Mouse (Mus musculus) hindbrain, embryonic 16.5 days (tissue): Measurements from ENCODE around the gene N4bp1. TPM values are rescaled to one million over a fixed set of nuclear protein-coding genes. Genes with fewer than 3 reads are reported as not detected.

Experiments used
- ATAC-seq: fragments of 200-750 bp; cut with Nextera tagmentation; 2 replicates; pipeline ENCODE4 v1.8.0; 2017; ENCODE audit warnings: moderate TSS enrichment, moderate library complexity
- H3K27ac ChIP-seq: fragments of 300-500 bp; sonication (generic); 2 replicates; pipeline ENCODE4 v1.5.1; 2014; ENCODE audit warnings: low read depth, mild to moderate bottlenecking, control low read depth, low read length, moderate library complexity
- H3K27me3 ChIP-seq: fragments of 300-500 bp; sonication (generic); replicated peaks from 2 replicates; pipeline ENCODE4 v1.6.1; 2014; ENCODE audit warnings: low read length; ENCODE audit not compliant: control insufficient read depth, insufficient read depth
- H3K36me3 ChIP-seq: fragments of 300-500 bp; sonication (generic); 2 replicates; pipeline ENCODE4 v1.6.1; 2014; ENCODE audit warnings: mild to moderate bottlenecking, low read length, moderate library complexity, mixed read lengths; ENCODE audit not compliant: control insufficient read depth, insufficient read depth
- H3K4me1 ChIP-seq: fragments of 300-500 bp; sonication (generic); 2 replicates; pipeline ENCODE4 v1.6.1; 2014; ENCODE audit warnings: low read depth, low read length; ENCODE audit not compliant: control insufficient read depth, insufficient read depth
- H3K4me2 ChIP-seq: fragments of 300-500 bp; sonication (generic); 2 replicates; pipeline ENCODE4 v1.6.1; 2014; ENCODE audit warnings: mild to moderate bottlenecking, low read length, control low read depth, moderate library complexity
- H3K4me3 ChIP-seq: fragments of 300-500 bp; sonication (generic); 2 replicates; pipeline ENCODE4 v1.5.1; 2014; ENCODE audit warnings: mild to moderate bottlenecking, low read length, control low read depth, moderate library complexity
- H3K9ac ChIP-seq: fragments of 300-500 bp; sonication (generic); 2 replicates; pipeline ENCODE4 v1.6.1; 2014; ENCODE audit warnings: low read depth, mild to moderate bottlenecking, control low read depth, low read length, moderate library complexity
- H3K9me3 ChIP-seq: fragments of 300-500 bp; sonication (generic); 2 replicates; pipeline ENCODE4 v1.6.1; 2014; ENCODE audit warnings: mild to moderate bottlenecking, low read length, moderate library complexity; ENCODE audit not compliant: control insufficient read depth
- WGBS: fragments of 180-500 bp; shearing (Covaris S2); extraction: QIAGEN DNeasy Blood & Tissue Kit; methylation state at CpG from one replicate; pipeline ENCODE4 v1.1.7; 2014; 5-methylcytosine and 5-hydroxymethylcytosine counted together
- polyA plus RNA-seq: library from polyadenylated mRNA; unstranded; fragments of >200 nt; fragmentation: Nextera tagmentation; extraction: Ambion mirVana; gene quantifications from 2 replicates; pipeline ENCODE4 v1.2.1, GENCODE M21; 2015

The N4bp1 gene
- polyA plus RNA-seq, 1 experiment from 2014 or later = 7.7 TPM

DNA sequence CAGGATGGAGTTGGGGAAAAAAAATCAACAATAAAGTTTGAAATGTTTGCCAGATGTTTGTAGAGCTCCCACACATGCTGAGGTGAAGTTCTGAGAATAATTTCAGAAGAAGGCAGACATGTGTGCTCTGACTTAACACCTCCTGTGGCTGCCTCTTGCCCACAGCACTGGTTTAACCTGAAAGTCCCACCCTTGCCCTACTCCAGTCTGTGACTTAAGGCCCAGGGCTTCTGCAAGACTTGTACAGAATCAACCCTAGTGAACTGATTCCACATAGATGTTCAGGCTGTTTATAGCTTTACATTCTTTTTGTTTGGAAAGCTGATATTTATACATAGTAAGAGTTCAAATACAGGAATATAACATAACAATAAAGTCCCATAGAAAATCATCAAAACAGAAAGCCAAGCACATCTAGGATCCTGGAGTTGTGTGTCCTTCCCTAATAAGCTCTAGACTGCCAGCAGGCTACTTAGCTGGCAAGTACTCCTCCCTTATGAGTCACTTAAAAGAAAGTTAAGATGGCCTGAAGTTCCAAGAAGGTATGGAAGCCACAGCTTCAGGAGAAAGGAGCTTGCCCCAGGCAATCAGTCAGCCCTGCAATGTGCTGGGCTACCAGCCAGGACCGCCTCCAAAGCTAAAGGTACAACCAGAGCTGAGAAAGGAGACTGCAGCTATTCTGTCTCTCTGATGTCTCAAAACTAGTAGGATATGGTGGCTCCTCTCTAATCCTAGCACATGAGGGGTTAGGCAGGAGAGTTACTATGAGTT, 114.9 kb downstream of the N4bp1 start:
- Histone ChIP-seq H3K27ac (no peak overlapping the region), H3K9me3 (no peaks in the 10 kb centered on the region), H3K36me3 (no peaks in the 10 kb centered on the region), H3K4me3 (no peak overlapping the region), H3K9ac (no peak overlapping the region), H3K4me2 (no peak overlapping the region), H3K4me1 (no peaks in the 10 kb centered on the region), H3K27me3 (no peaks in the 10 kb centered on the region)
- ATAC-seq = no peak
- 77% methylated on average over 1 of the region's 1 CpGs for WGBS

DNA sequence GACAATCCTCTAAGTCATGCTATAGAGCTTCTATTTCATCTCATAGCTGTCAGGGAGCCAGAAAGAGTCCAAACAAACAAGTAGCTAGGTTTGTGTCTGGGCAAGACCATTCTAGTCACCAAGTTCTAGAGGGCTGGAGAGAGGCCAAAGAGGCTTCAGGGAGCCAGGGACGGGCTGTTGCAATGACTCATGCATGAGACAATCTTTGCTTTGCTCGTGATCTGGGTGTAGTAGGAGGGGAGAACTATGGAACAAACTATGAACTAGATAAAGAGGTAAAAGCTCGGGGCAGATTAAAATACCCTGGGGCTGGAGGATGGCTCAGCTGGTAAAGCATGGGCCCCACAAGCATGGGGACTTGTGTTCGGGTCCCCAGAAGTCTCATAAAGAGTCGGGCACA, 116.6 kb downstream of the N4bp1 start:
- ATAC-seq = no peak
- Histone ChIP-seq H3K9ac (no peak overlapping the region), H3K27ac (no peak overlapping the region), H3K9me3 (no peaks in the 10 kb centered on the region), H3K4me2 (no peak overlapping the region), H3K4me1 (no peaks in the 10 kb centered on the region), H3K27me3 (no peaks in the 10 kb centered on the region), H3K36me3 (no peaks in the 10 kb centered on the region), H3K4me3 (no peak overlapping the region)
- WGBS = 81% methylated on average over 5 of the region's 5 CpGs

DNA sequence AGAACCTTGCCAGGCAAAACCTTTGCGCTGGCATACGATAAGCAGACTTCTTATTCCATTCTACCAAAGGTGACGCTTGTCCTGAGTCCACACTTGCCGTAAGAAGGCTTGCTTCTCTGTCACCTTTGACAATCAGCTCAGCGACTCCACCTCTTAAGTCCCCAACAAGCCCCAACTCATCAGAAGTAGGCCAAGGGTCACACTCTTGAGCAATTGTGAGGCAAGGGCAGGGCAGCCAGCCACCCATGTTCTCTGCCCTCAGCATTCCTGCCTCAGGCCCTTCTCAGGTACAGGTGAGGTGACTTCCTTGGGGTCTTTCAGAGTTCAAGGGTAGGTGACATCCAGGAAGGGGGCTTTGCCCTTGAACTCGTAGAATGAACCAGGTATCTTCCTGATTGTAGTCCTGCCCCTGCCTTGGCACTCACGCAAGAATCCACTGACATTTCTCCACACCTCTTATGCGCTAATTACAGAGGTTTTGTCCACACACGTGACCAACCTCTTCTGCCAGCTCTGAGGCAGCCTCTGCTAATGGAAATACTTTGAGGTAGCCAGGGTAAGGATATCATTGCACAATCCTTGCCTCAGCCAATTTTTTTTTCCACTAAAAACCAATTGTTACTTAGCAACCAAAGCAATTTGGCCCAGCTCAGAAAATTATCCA, 118.4 kb downstream of the N4bp1 start:
- Histone ChIP-seq H3K27ac (no peak overlapping the region), H3K4me1 (no peaks in the 10 kb centered on the region), H3K4me3 (no peak overlapping the region), H3K9me3 (no peaks in the 10 kb centered on the region), H3K36me3 (no peaks in the 10 kb centered on the region), H3K4me2 (no peak overlapping the region), H3K27me3 (no peaks in the 10 kb centered on the region), H3K9ac (no peak overlapping the region)
- ATAC-seq = 0 out of 2 replicates have a peak, but pooled peaks have one; percentile 45
- WGBS = 83% methylated on average over 9 of the region's 9 CpGs

DNA sequence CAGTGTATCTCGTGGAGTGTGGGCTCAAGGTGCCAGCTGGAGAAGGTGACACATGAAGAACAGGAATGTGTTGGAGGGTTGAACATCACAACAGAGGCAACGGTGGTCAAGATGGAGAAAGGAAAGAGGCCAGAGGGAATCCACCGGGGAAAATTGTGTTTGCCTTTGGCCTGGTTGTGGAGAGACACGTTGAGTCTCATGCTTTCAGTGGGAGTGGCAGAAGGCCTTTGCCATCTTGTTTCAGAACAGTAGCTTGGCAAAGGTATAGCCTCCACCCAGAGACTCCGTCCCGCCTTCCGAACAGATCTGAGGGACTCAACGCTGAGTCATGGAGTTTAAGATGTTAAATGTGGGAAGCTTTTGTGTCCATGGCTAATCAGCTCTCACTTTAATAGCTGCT, 119.4 kb downstream of the N4bp1 start:
- no peaks in the 10 kb centered on the region for H3K4me1 ChIP-seq
- no peaks in the 10 kb centered on the region for H3K27me3 ChIP-seq
- H3K4me3 ChIP-seq = no peak overlapping the region
- H3K27ac ChIP-seq = no peak overlapping the region
- no peaks in the 10 kb centered on the region for H3K36me3 ChIP-seq
- no peak overlapping the region for H3K4me2 ChIP-seq
- no peak overlapping the region for H3K9ac ChIP-seq
- no peaks in the 10 kb centered on the region for H3K9me3 ChIP-seq
- 90% methylated on average over 8 of the region's 8 CpGs for WGBS
- no peak for ATAC-seq

DNA sequence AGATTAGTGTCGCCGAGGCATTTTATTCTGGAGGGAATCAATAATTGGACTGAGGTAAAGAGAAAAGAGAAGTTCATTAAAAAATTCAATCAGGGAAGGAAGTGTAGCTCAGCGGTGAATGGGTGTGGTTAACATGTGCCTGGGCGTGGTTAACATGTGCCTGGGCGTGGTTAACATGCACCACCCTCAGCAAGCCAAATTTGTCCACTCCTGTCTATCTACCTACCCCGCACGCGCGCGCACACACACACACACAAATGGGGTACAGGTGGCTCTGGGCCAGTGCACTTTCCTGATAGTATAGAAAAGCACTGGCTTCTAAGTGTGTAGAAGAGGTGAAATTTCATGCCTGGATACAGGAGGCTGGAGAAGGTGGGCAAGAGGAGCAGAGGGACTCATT, 119.9 kb downstream of the N4bp1 start:
- no peaks in the 10 kb centered on the region for H3K36me3 ChIP-seq
- no peaks in the 10 kb centered on the region for H3K9me3 ChIP-seq
- no peaks in the 10 kb centered on the region for H3K4me1 ChIP-seq
- 90% methylated on average over 10 of the region's 10 CpGs for WGBS
- H3K27ac ChIP-seq = no peak overlapping the region
- no peak overlapping the region for H3K4me2 ChIP-seq
- H3K4me3 ChIP-seq = no peak overlapping the region
- no peak overlapping the region for H3K9ac ChIP-seq
- ATAC-seq = no peak
- no peaks in the 10 kb centered on the region for H3K27me3 ChIP-seq

DNA sequence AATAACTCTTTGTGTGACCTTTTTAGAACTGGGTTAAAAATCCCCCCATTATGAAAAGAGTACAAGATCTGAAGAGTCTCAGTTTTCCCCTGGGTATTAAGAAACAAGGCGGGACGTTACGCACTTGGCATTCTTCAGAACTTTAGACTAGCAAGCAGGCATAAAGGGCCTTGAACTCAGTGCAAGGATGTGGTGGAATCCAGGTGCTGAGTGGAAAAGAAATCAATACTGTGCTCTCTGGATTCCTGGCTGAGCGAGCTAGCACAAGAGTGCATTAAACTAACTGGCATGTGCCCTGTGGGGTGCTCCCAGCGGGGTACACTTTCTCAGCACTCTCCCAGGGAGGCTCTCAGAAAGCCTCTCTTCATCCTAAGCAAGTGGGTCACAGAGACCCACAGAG, 122.3 kb downstream of the N4bp1 start:
- no peak overlapping the region for H3K4me2 ChIP-seq
- ATAC-seq = no peak
- no peaks in the 10 kb centered on the region for H3K36me3 ChIP-seq
- no peak overlapping the region for H3K27ac ChIP-seq
- no peaks in the 10 kb centered on the region for H3K9me3 ChIP-seq
- H3K9ac ChIP-seq = no peak overlapping the region
- H3K4me3 ChIP-seq = no peak overlapping the region
- WGBS = 57% methylated on average over 5 of the region's 5 CpGs
- H3K4me1 ChIP-seq = no peaks in the 10 kb centered on the region
- H3K27me3 ChIP-seq = no peaks in the 10 kb centered on the region

DNA sequence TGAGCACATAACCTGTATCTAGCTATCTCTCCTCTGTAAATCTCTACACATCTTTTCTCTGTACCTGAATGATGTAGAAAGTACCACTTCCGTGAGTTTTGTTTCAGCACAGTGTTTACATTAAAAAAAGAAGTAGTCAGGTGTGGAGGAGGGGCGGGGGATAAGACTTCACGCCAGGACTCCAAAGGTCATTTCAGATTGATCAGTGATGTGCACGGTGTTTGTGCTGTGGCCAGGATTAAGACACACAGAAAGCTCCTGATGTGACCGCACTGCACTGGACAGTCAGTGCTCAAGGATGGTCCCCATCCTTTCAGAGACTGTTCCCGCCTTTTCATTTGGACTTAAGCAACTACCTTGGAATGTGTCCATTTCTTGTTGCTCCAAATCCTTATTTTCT, 124.3 kb downstream of the N4bp1 start:
- Histone ChIP-seq H3K9ac (no peak overlapping the region), H3K9me3 (no peaks in the 10 kb centered on the region), H3K27me3 (no peaks in the 10 kb centered on the region), H3K27ac (no peak overlapping the region), H3K4me2 (no peak overlapping the region), H3K4me3 (no peak overlapping the region), H3K4me1 (peaks cover 5% of the 10 kb centered on the region), H3K36me3 (no peaks in the 10 kb centered on the region)
- ATAC-seq = no peak
- 65% methylated on average over 6 of the region's 6 CpGs for WGBS

DNA sequence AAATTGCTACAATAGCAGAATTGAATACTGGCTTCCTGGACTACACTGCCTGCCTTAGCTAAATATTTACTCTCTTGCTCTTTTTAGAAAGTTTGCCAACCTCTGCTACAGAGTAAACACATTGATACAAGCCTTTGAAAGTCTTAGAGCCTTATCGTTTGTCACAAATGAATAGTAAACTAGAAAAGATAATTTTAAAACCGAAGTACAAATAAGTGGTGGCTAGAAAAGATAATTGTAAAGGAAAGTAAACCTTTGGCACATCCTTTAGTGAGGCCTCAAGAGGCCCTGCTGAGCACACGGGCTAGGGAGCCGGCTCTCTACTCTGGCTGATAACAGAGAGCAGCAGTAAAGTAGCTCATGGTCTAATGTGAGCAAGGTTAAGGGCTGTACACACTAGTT, 126.0 kb downstream of the N4bp1 start:
- 53% methylated on average over 4 of the region's 4 CpGs for WGBS
- no peak overlapping the region for H3K27ac ChIP-seq

DNA sequence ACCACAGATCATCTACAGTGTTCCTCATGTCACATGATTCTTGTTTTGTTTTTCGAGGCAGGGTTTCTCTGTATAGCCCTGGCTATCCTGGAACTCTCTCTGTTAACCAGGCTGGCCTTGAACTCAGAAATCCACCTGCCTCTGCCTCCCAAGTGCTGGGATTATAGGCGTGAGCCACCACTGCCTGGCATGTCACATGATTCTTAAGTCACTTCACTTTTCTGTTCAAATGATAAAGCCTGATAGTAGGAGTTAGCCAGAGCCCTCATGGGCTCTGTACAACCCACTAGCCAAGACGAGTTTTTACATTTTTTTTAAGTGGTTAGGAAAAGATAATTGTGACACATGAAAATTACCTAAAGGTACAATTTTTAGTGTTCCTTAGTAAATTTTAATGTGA, 126.4 kb downstream of the N4bp1 start:
- no peaks in the 10 kb centered on the region for H3K27me3 ChIP-seq
- peaks cover 5% of the 10 kb centered on the region for H3K4me1 ChIP-seq
- no peak for ATAC-seq
- WGBS = 91% methylated on average over 3 of the region's 3 CpGs
- no peaks in the 10 kb centered on the region for H3K9me3 ChIP-seq
- no peak overlapping the region for H3K4me2 ChIP-seq
- no peaks in the 10 kb centered on the region for H3K36me3 ChIP-seq
- H3K4me3 ChIP-seq = no peak overlapping the region
- no peak overlapping the region for H3K9ac ChIP-seq
- H3K27ac ChIP-seq = no peak overlapping the region

More for the DNA sequence above, 126.0 kb downstream of the N4bp1 start:
- H3K4me3 ChIP-seq = no peak overlapping the region
- no peak overlapping the region for H3K4me2 ChIP-seq
- no peaks in the 10 kb centered on the region for H3K36me3 ChIP-seq
- peaks cover 5% of the 10 kb centered on the region for H3K4me1 ChIP-seq
- no peaks in the 10 kb centered on the region for H3K27me3 ChIP-seq
- no peak overlapping the region for H3K9ac ChIP-seq
- no peaks in the 10 kb centered on the region for H3K9me3 ChIP-seq
- ATAC-seq = no peak
